Mouse (Mus musculus) layer of hippocampus, adult 18-20 months (tissue): ENCODE measurements around the gene Fgf22. TPM values are rescaled to one million over a fixed set of nuclear protein-coding genes. Genes with fewer than 3 reads are reported as not detected.

Experiments
- DNase-seq, 2 experiments: peaks; one replicate each; pipeline ENCODE4 v3.0.0; 2022; ENCODE audit warnings: low spot score in 2 of 2
- total RNA-seq, 2 experiments: library from RNA; stranded (reverse); gene quantifications; 2 replicates each; pipeline ENCODE4 v1.2.3; 2021

Fgf22 gene
- total RNA-seq, 2 experiments from 2014 or later: 1.5 to 2.2 TPM

- no peak for DNase-seq
Measured at GRCm38 (mm10) chr10:79792339-79793040, 37.6 kb downstream of the Fgf22 start.

GRCm38 (mm10) chr10:79793051-79793737 is 38.3 kb downstream of the Fgf22 start, which contains the start of gene Palm:
Gene Palm, plus strand, starts transcription at chr10:79793572.
- DNase-seq: peak; percentile 76 to 88

- DNase-seq: peak; percentile 64 to 80
Measured at GRCm38 (mm10) chr10:79793738-79794490, 39.0 kb downstream of the Fgf22 start.

GRCm38 (mm10) chr10:79794491-79794931 is 39.6 kb downstream of the Fgf22 start:
- DNase-seq: no peak

- no peak for DNase-seq
Measured at GRCm38 (mm10) chr10:79795905-79796304, 41.0 kb downstream of the Fgf22 start.

GRCm38 (mm10) chr10:79797326-79797725 is 42.5 kb downstream of the Fgf22 start:
- DNase-seq: no peak

- no peak for DNase-seq
Measured at GRCm38 (mm10) chr10:79798289-79798928, 43.5 kb downstream of the Fgf22 start.

GRCm38 (mm10) chr10:79800508-79800907 is 45.6 kb downstream of the Fgf22 start:
- DNase-seq: no peak

- no peak for DNase-seq
Measured at GRCm38 (mm10) chr10:79801837-79802236, 47.0 kb downstream of the Fgf22 start.

GRCm38 (mm10) chr10:79802331-79802971 is 47.6 kb downstream of the Fgf22 start:
- DNase-seq: no peak

GRCm38 (mm10) chr10:79803716-79804323 is 48.9 kb downstream of the Fgf22 start:
- DNase-seq: peak; percentile 95 to 96

- DNase-seq: no peak
Measured at GRCm38 (mm10) chr10:79805636-79806035, 50.8 kb downstream of the Fgf22 start.

GRCm38 (mm10) chr10:79806331-79806730 is 51.5 kb downstream of the Fgf22 start:
- DNase-seq: no peak

- no peak for DNase-seq
Measured at GRCm38 (mm10) chr10:79806972-79807371, 52.1 kb downstream of the Fgf22 start.

GRCm38 (mm10) chr10:79807826-79808225 is 53.0 kb downstream of the Fgf22 start:
- no peak for DNase-seq

Other genes starting within 250 kb of the Fgf22 start
- gene Plpp2, start 221.3 kb upstream of the Fgf22 start, total RNA-seq: 1 to 10 TPM; 5.8 to 6.7 TPM
- 10 to 100 TPM; 54.6 to 61.8 TPM for gene Mier2, start 199.9 kb upstream of the Fgf22 start, total RNA-seq
- gene Theg, start 167.7 kb upstream of the Fgf22 start, total RNA-seq: under 1 TPM in 1 of 2 experiments, not detected in 1; 0.79 TPM
- gene C2cd4c, start 141.1 kb upstream of the Fgf22 start, total RNA-seq: 10 to 100 TPM; 11.7 to 17.0 TPM
- gene Shc2, start 117.2 kb upstream of the Fgf22 start, total RNA-seq: 10 to 100 TPM; 41.5 to 43.4 TPM
- gene Odf3l2, start 109.3 kb upstream of the Fgf22 start, total RNA-seq: under 1 TPM in 1 of 2 experiments, not detected in 1; 0.59 TPM
- gene Madcam1, start 90.5 kb upstream of the Fgf22 start, total RNA-seq: not detected
- gene Tpgs1, start 85.7 kb upstream of the Fgf22 start, total RNA-seq: 10 to 100 TPM; 64.4 to 68.5 TPM
- gene Cdc34, start 72.9 kb upstream of the Fgf22 start, total RNA-seq: 10 to 100 TPM; 65.4 to 74.2 TPM
- gene Gzmm, start 66.1 kb upstream of the Fgf22 start, total RNA-seq: 1 to 10 TPM; 3.3 to 3.6 TPM
- 100 to 1,000 TPM; 554 to 566 TPM for gene Bsg, start 50.6 kb upstream of the Fgf22 start, total RNA-seq
- gene Hcn2, start 38.4 kb upstream of the Fgf22 start, total RNA-seq: 100 to 1,000 TPM; 134 TPM
- 10 to 100 TPM; 42.4 to 51.3 TPM for gene Polrmt, start 8.5 kb upstream of the Fgf22 start, total RNA-seq
- gene Rnf126, start 11.9 kb downstream of the Fgf22 start, total RNA-seq: 10 to 100 TPM; 84.9 to 87.3 TPM
- 1 to 10 TPM; 1.8 to 2.5 TPM for gene Fstl3, start 22.2 kb downstream of the Fgf22 start, total RNA-seq
- gene Prss57, start 35.9 kb downstream of the Fgf22 start, total RNA-seq: under 1 TPM; 0.61 to 0.89 TPM
- gene Palm, start 38.5 kb downstream of the Fgf22 start, total RNA-seq: 100 to 1,000 TPM; 293 to 314 TPM
- 1 to 10 TPM in 1 of 2 experiments, under 1 TPM in 1; 0.54 to 1.3 TPM for gene Misp, start 65.9 kb downstream of the Fgf22 start, total RNA-seq
- 10 to 100 TPM; 48.8 to 58.4 TPM for gene Ptbp1, start 99.4 kb downstream of the Fgf22 start, total RNA-seq
- 1 to 10 TPM in 1 of 2 experiments, under 1 TPM in 1; 0.94 to 2.0 TPM for gene Prtn3, start 119.4 kb downstream of the Fgf22 start, total RNA-seq
- gene Plppr3, start 119.6 kb downstream of the Fgf22 start, total RNA-seq: 10 to 100 TPM; 30.6 to 34.4 TPM
- not detected for gene Elane, start 131.2 kb downstream of the Fgf22 start, total RNA-seq
- not detected for gene Cfd, start 135.8 kb downstream of the Fgf22 start, total RNA-seq
- gene Med16, start 153.8 kb downstream of the Fgf22 start, total RNA-seq: 10 to 100 TPM; 53.8 to 55.2 TPM
- not detected for gene Gm26602, start 155.8 kb downstream of the Fgf22 start, total RNA-seq
- gene Kiss1r, start 161.9 kb downstream of the Fgf22 start, total RNA-seq: 1 to 10 TPM; 6.7 to 7.8 TPM
- 100 to 1,000 TPM; 366 to 401 TPM for gene R3hdm4, start 166.1 kb downstream of the Fgf22 start, total RNA-seq
- 1 to 10 TPM; 5.5 to 5.8 TPM for gene Arid3a, start 172.0 kb downstream of the Fgf22 start, total RNA-seq
- 10 to 100 TPM; 40.3 to 42.1 TPM for gene Wdr18, start 205.1 kb downstream of the Fgf22 start, total RNA-seq
- gene Grin3b, start 215.6 kb downstream of the Fgf22 start, total RNA-seq: under 1 TPM in 1 of 2 experiments, not detected in 1; 0.15 TPM
- 100 to 1,000 TPM; 118 to 123 TPM for gene Tmem259, start 229.3 kb downstream of the Fgf22 start, total RNA-seq
- 1 to 10 TPM; 3.6 to 5.2 TPM for gene Cnn2, start 233.5 kb downstream of the Fgf22 start, total RNA-seq
- 10 to 100 TPM; 10.2 to 12.0 TPM for gene Abca7, start 241.4 kb downstream of the Fgf22 start, total RNA-seq